Mouse (Mus musculus) heart, embryonic 10.5 days (tissue): ENCODE results near the gene Fbxl17. TPM values are rescaled to one million over a fixed set of nuclear protein-coding genes. Genes with fewer than 3 reads are reported as not detected.

Source experiments
- DNase-seq: peaks from one replicate; pipeline ENCODE4 v3.0.0-alpha.2; 2017; ENCODE audit warnings: low spot score
- H3K27ac ChIP-seq: fragments of 300-500 bp; sonication (generic); 2 replicates; pipeline ENCODE4 v1.5.1; 2016; ENCODE audit warnings: mild to moderate bottlenecking
- H3K27me3 ChIP-seq: fragments of 300-500 bp; sonication (generic); 2 replicates; pipeline ENCODE4 v1.6.1; 2016; ENCODE audit warnings: mild to moderate bottlenecking; ENCODE audit not compliant: poor library complexity, insufficient read depth, severe bottlenecking
- H3K36me3 ChIP-seq: fragments of 300-500 bp; sonication (generic); 2 replicates; pipeline ENCODE4 v1.6.1; 2016; ENCODE audit warnings: mild to moderate bottlenecking, moderate library complexity
- H3K4me1 ChIP-seq: fragments of 300-500 bp; sonication (generic); 2 replicates; pipeline ENCODE4 v1.6.1; 2016; ENCODE audit warnings: mild to moderate bottlenecking
- H3K4me3 ChIP-seq: fragments of 300-500 bp; sonication (generic); 2 replicates; pipeline ENCODE4 v1.5.1; 2016; ENCODE audit warnings: mild to moderate bottlenecking, moderate library complexity
- H3K9me3 ChIP-seq: fragments of 300-500 bp; sonication (generic); 2 replicates; pipeline ENCODE4 v1.6.1; 2016; ENCODE audit warnings: mild to moderate bottlenecking, moderate library complexity
- WGBS: fragments of 180-500 bp; shearing (Covaris S2); methylation state at CpG from one replicate; pipeline ENCODE4 v1.1.7; 2016; 5-methylcytosine and 5-hydroxymethylcytosine counted together
- polyA plus RNA-seq: library from polyadenylated mRNA; unstranded; fragments of >200 nt; fragmentation: Nextera tagmentation; extraction: Ambion mirVana; gene quantifications from 2 replicates; pipeline ENCODE4 v1.2.1, GENCODE M21; 2016

Gene Fbxl17
- polyA plus RNA-seq, 1 experiment from 2014 or later = 4.2 TPM

- no peak for DNase-seq
- H3K4me1 ChIP-seq = 0 out of 2 replicates have a peak, but pooled peaks cover 4% of the 10 kb centered on the region
- H3K27me3 ChIP-seq = no peaks in the 10 kb centered on the region
- no peaks in the 10 kb centered on the region for H3K36me3 ChIP-seq
- no peaks in the 10 kb centered on the region for H3K9me3 ChIP-seq
- no peak overlapping the region for H3K4me3 ChIP-seq
- 81% methylated on average over 4 of the region's 4 CpGs for WGBS
- no peak overlapping the region for H3K27ac ChIP-seq
Observed at GRCm38 (mm10) chr17:63279144-63279543, 220.7 kb downstream of the Fbxl17 start.

GRCm38 (mm10) chr17:63273353-63273752, 226.5 kb downstream of the Fbxl17 start:
- no peak overlapping the region for H3K4me3 ChIP-seq
- H3K27me3 ChIP-seq = no peaks in the 10 kb centered on the region
- WGBS = 85% methylated on average over 2 of the region's 2 CpGs
- H3K27ac ChIP-seq = no peak overlapping the region
- H3K4me1 ChIP-seq = peaks cover 13% of the 10 kb centered on the region; the same call in 1 of the 2 replicates
- no peaks in the 10 kb centered on the region for H3K9me3 ChIP-seq
- no peaks in the 10 kb centered on the region for H3K36me3 ChIP-seq
- no peak for DNase-seq

- Histone ChIP-seq H3K27ac (no peak overlapping the region), H3K4me3 (no peak overlapping the region), H3K9me3 (no peaks in the 10 kb centered on the region), H3K36me3 (no peaks in the 10 kb centered on the region), H3K4me1 (peaks cover 13% of the 10 kb centered on the region; the same call in 1 of the 2 replicates), H3K27me3 (no peaks in the 10 kb centered on the region)
- no peak for DNase-seq
Observed at GRCm38 (mm10) chr17:63272914-63273313, 226.9 kb downstream of the Fbxl17 start.

GRCm38 (mm10) chr17:63271000-63271399, 228.8 kb downstream of the Fbxl17 start:
- no peak overlapping the region for H3K27ac ChIP-seq
- no peaks in the 10 kb centered on the region for H3K36me3 ChIP-seq
- no peaks in the 10 kb centered on the region for H3K9me3 ChIP-seq
- WGBS = 67% methylated on average over 6 of the region's 6 CpGs
- H3K27me3 ChIP-seq = no peaks in the 10 kb centered on the region
- peaks cover 19% of the 10 kb centered on the region; the same call in 1 of the 2 replicates for H3K4me1 ChIP-seq
- DNase-seq = no peak
- no peak overlapping the region for H3K4me3 ChIP-seq

GRCm38 (mm10) chr17:63270513-63270912, 229.3 kb downstream of the Fbxl17 start:
- Histone ChIP-seq H3K36me3 (no peaks in the 10 kb centered on the region), H3K27me3 (no peaks in the 10 kb centered on the region), H3K27ac (no peak overlapping the region), H3K9me3 (no peaks in the 10 kb centered on the region), H3K4me1 (peaks cover 19% of the 10 kb centered on the region; the same call in 1 of the 2 replicates), H3K4me3 (no peak overlapping the region)
- WGBS = 83% methylated on average over 5 of the region's 5 CpGs
- DNase-seq = no peak

- 90% methylated on average over 5 of the region's 5 CpGs for WGBS
- H3K27me3 ChIP-seq = no peaks in the 10 kb centered on the region
- H3K36me3 ChIP-seq = no peaks in the 10 kb centered on the region
- H3K27ac ChIP-seq = no peak overlapping the region
- DNase-seq = no peak
- H3K4me3 ChIP-seq = no peak overlapping the region
- H3K9me3 ChIP-seq = no peaks in the 10 kb centered on the region
- peaks cover 4% of the 10 kb centered on the region; the same call in 1 of the 2 replicates for H3K4me1 ChIP-seq
Observed at GRCm38 (mm10) chr17:63262674-63263073, 237.1 kb downstream of the Fbxl17 start.

GRCm38 (mm10) chr17:63261508-63262141, 238.2 kb downstream of the Fbxl17 start:
- Histone ChIP-seq H3K27me3 (no peaks in the 10 kb centered on the region), H3K9me3 (no peaks in the 10 kb centered on the region), H3K27ac (no peak overlapping the region), H3K4me1 (peaks cover 4% of the 10 kb centered on the region; the same call in 1 of the 2 replicates), H3K4me3 (no peak overlapping the region), H3K36me3 (no peaks in the 10 kb centered on the region)
- 65% methylated on average over 10 of the region's 10 CpGs for WGBS
- DNase-seq = peak; percentile 76

GRCm38 (mm10) chr17:63259091-63259490, 240.7 kb downstream of the Fbxl17 start:
- Histone ChIP-seq H3K27me3 (no peaks in the 10 kb centered on the region), H3K9me3 (no peaks in the 10 kb centered on the region), H3K27ac (no peak overlapping the region), H3K36me3 (no peaks in the 10 kb centered on the region), H3K4me3 (no peak overlapping the region), H3K4me1 (peaks cover 8% of the 10 kb centered on the region; the same call in 1 of the 2 replicates)
- 85% methylated on average over 3 of the region's 3 CpGs for WGBS
- no peak for DNase-seq

- H3K36me3 ChIP-seq = 0 out of 2 replicates have a peak, but pooled peaks cover 7% of the 10 kb centered on the region
- 69% methylated on average over 7 of the region's 7 CpGs for WGBS
- no peaks in the 10 kb centered on the region for H3K9me3 ChIP-seq
- peaks cover 12% of the 10 kb centered on the region for H3K4me1 ChIP-seq
- no peak overlapping the region for H3K4me3 ChIP-seq
- H3K27ac ChIP-seq = no peak overlapping the region
- no peaks in the 10 kb centered on the region for H3K27me3 ChIP-seq
- no peak for DNase-seq
Observed at GRCm38 (mm10) chr17:63246144-63246619, 253.6 kb downstream of the Fbxl17 start.

- DNase-seq = no peak
- Histone ChIP-seq H3K36me3 (0 out of 2 replicates have a peak, but pooled peaks cover 7% of the 10 kb centered on the region), H3K27ac (no peak overlapping the region), H3K4me3 (no peak overlapping the region), H3K27me3 (no peaks in the 10 kb centered on the region), H3K4me1 (peaks cover 12% of the 10 kb centered on the region), H3K9me3 (no peaks in the 10 kb centered on the region)
- 91% methylated on average over 9 of the region's 9 CpGs for WGBS
Observed at GRCm38 (mm10) chr17:63245472-63245871, 254.3 kb downstream of the Fbxl17 start.

- Histone ChIP-seq H3K9me3 (no peaks in the 10 kb centered on the region), H3K27me3 (no peaks in the 10 kb centered on the region), H3K4me3 (no peak overlapping the region), H3K36me3 (0 out of 2 replicates have a peak, but pooled peaks cover 7% of the 10 kb centered on the region), H3K27ac (no peak overlapping the region), H3K4me1 (peaks cover 22% of the 10 kb centered on the region)
- DNase-seq = no peak
- WGBS = 95% methylated on average over 3 of the region's 3 CpGs
Observed at GRCm38 (mm10) chr17:63242761-63243160, 257.1 kb downstream of the Fbxl17 start.

- H3K27ac ChIP-seq = no peak overlapping the region
- no peak overlapping the region for H3K4me3 ChIP-seq
- 91% methylated on average over 5 of the region's 5 CpGs for WGBS
- 0 out of 2 replicates have a peak, but pooled peaks cover 7% of the 10 kb centered on the region for H3K36me3 ChIP-seq
- no peaks in the 10 kb centered on the region for H3K9me3 ChIP-seq
- no peaks in the 10 kb centered on the region for H3K27me3 ChIP-seq
- no peak for DNase-seq
- peaks cover 17% of the 10 kb centered on the region for H3K4me1 ChIP-seq
Observed at GRCm38 (mm10) chr17:63240731-63241106, 259.1 kb downstream of the Fbxl17 start.

- Histone ChIP-seq H3K9me3 (no peaks in the 10 kb centered on the region), H3K27ac (no peak overlapping the region), H3K27me3 (no peaks in the 10 kb centered on the region), H3K4me1 (peaks cover 17% of the 10 kb centered on the region), H3K36me3 (0 out of 2 replicates have a peak, but pooled peaks cover 7% of the 10 kb centered on the region), H3K4me3 (no peak overlapping the region)
- DNase-seq = no peak
- 63% methylated on average over 9 of the region's 9 CpGs for WGBS
Observed at GRCm38 (mm10) chr17:63240021-63240730, 259.6 kb downstream of the Fbxl17 start.
